Mouse (Mus musculus) hindbrain, embryonic 14.5 days (tissue): ENCODE results near the gene Padi6. TPM values are rescaled to one million over a fixed set of nuclear protein-coding genes. Genes with fewer than 3 reads are reported as not detected.
A peak's percentile ranks its signal among the peaks of the same experiment; 100 is the strongest.

Experiments
- ATAC-seq: fragments of 200-750 bp; cut with Nextera tagmentation; 2 replicates; pipeline ENCODE4 v1.8.0; 2017; ENCODE audit warnings: moderate number of reproducible peaks, mild to moderate bottlenecking, moderate TSS enrichment, moderate library complexity; ENCODE audit not compliant: low FRiP score
- DNase-seq: peaks from one replicate; pipeline ENCODE4 v3.0.0-alpha.2; 2015; ENCODE audit warnings: low spot score
- H3K27ac ChIP-seq: fragments of 300-500 bp; sonication (generic); 2 replicates; pipeline ENCODE4 v1.5.1; 2014; ENCODE audit warnings: mild to moderate bottlenecking, moderate library complexity
- H3K27me3 ChIP-seq: fragments of 300-500 bp; sonication (generic); 2 replicates; pipeline ENCODE4 v1.6.1; 2014; ENCODE audit warnings: mild to moderate bottlenecking, low read length, mixed read lengths; ENCODE audit not compliant: control insufficient read depth, insufficient read depth
- H3K36me3 ChIP-seq: fragments of 300-500 bp; sonication (generic); replicated peaks from 2 replicates; pipeline ENCODE4 v1.6.1; 2014; ENCODE audit not compliant: control insufficient read depth, insufficient read depth
- H3K4me1 ChIP-seq: fragments of 300-500 bp; sonication (generic); replicated peaks from 2 replicates; pipeline ENCODE4 v1.6.1; 2014; ENCODE audit warnings: antibody characterized with exemption, low read length, mixed read lengths; ENCODE audit not compliant: control insufficient read depth, insufficient read depth
- H3K4me2 ChIP-seq: fragments of 300-500 bp; sonication (generic); replicated peaks from 2 replicates; pipeline ENCODE4 v1.6.1; 2014; ENCODE audit warnings: mild to moderate bottlenecking, moderate library complexity
- H3K4me3 ChIP-seq: fragments of 300-500 bp; sonication (generic); replicated peaks from 2 replicates; pipeline ENCODE4 v1.5.1; 2014; ENCODE audit warnings: mild to moderate bottlenecking, low read length
- H3K9ac ChIP-seq: fragments of 300-500 bp; sonication (generic); 2 replicates; pipeline ENCODE4 v1.6.1; 2014
- H3K9me3 ChIP-seq: fragments of 300-500 bp; sonication (generic); 2 replicates; pipeline ENCODE4 v1.6.1; 2016; ENCODE audit warnings: low read length; ENCODE audit not compliant: control insufficient read depth
- WGBS: fragments of 180-500 bp; shearing (Covaris S2); extraction: QIAGEN DNeasy Blood & Tissue Kit; methylation state at CpG from one replicate; pipeline ENCODE4 v1.1.7; 2014; 5-methylcytosine and 5-hydroxymethylcytosine counted together
- microRNA-seq: library from miRNA; unstranded; fragments of <30 nt; microRNA quantifications from one replicate; pipeline ENCODE4, GENCODE M21; 2016
- polyA plus RNA-seq: library from polyadenylated mRNA; unstranded; fragments of >200 nt; fragmentation: Nextera tagmentation; extraction: Ambion mirVana; gene quantifications from 2 replicates; pipeline ENCODE4 v1.2.1, GENCODE M21; 2014

The Padi6 gene
- polyA plus RNA-seq, 1 experiment from 2014 or later, result not detected

DNA sequence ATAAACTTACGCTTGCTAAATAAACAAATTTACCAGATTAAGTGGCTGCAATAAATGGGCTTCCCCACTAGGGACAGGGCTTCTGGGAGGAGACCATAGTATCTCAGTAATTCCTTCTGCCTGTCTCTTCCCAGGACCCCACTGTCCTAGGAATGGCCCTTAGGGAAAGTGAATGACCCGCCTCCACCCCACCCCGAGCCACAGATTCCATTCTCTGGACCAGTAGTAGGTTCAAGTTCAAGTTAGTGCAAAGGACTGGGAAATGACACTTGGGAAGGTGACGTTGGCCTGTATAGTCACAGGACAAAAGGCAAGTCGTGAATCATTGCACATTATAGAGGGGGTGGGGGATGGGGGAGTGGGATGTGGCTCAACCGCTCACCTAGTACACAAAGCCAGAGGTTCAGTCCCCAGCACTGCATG lies 57.6 kb downstream of the Padi6 start:
- DNase-seq, result no peak
- H3K4me3 ChIP-seq, result no peak overlapping the region
- no peaks in the 10 kb centered on the region for H3K9me3 ChIP-seq
- 0 out of 2 replicates have a peak, but pooled peaks cover 4% of the 10 kb centered on the region for H3K27me3 ChIP-seq
- no peak for ATAC-seq
- H3K27ac ChIP-seq, result no peak overlapping the region
- 37% methylated on average over 6 of the region's 6 CpGs for WGBS
- no peak overlapping the region for H3K9ac ChIP-seq
- H3K4me2 ChIP-seq, result 0 out of 2 replicates have a peak overlapping the region, but pooled peaks have one; percentile 37
- H3K36me3 ChIP-seq, result no peaks in the 10 kb centered on the region
- H3K4me1 ChIP-seq, result peaks cover 11% of the 10 kb centered on the region

DNA sequence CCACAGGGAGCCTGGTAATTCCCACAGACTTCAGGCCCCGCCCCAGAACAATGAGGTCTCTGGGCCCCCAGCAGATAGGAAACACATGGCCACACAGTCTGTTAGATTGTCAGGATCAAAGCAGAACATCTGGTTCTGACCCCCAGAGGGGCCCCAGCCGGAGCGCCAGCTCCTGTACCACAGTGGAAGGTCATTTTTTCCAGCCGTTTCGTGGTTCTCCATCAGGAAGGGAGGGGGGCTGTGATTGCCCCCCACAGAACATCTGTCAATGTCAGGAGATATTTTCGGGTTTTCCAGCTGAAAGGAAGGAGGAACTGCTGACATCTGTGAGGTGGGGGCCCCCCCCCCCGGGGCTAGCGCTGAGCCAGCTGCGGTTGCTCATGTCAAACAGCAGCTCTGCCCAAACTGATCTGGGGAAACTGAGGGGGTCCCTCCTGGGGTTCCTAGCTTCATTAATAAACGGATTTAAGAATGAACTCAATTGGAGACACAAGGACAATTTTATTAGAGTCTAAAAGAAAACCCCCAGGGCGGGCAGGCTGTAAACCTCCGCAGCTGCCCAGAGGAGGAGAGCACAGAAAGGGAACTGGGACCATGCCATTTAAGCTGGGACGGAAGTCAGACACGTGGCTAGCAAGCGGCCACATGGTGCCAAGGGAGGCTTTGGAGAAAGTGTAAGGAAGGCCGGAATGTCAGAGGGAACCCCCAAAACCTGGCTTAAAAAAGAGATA lies 58.1 kb downstream of the Padi6 start:
- no peak for DNase-seq
- 10% methylated on average over 16 of the region's 16 CpGs for WGBS
- H3K27ac ChIP-seq, result no peak overlapping the region

GRCm38 (mm10) chr4:140683608-140684007 lies 58.8 kb downstream of the Padi6 start:
- DNase-seq (no peak), ATAC-seq (no peak)
- no peak overlapping the region for H3K4me2 ChIP-seq
- no peaks in the 10 kb centered on the region for H3K36me3 ChIP-seq
- peaks cover 11% of the 10 kb centered on the region for H3K4me1 ChIP-seq
- H3K4me3 ChIP-seq, result no peak overlapping the region
- no peak overlapping the region for H3K27ac ChIP-seq
- H3K9ac ChIP-seq, result no peak overlapping the region
- 0 out of 2 replicates have a peak, but pooled peaks cover 4% of the 10 kb centered on the region for H3K27me3 ChIP-seq
- WGBS, result 30% methylated on average over 8 of the region's 8 CpGs
- no peaks in the 10 kb centered on the region for H3K9me3 ChIP-seq

More for the DNA sequence above, 58.1 kb downstream of the Padi6 start:
- Histone ChIP-seq H3K36me3 (no peaks in the 10 kb centered on the region), H3K27me3 (0 out of 2 replicates have a peak, but pooled peaks cover 4% of the 10 kb centered on the region), H3K4me3 (no peak overlapping the region), H3K9ac (no peak overlapping the region), H3K4me2 (peak overlapping the region; percentile 37), H3K4me1 (peaks cover 11% of the 10 kb centered on the region), H3K9me3 (no peaks in the 10 kb centered on the region)
- 0 out of 2 replicates have a peak, but pooled peaks have one; percentile 37 for ATAC-seq

DNA sequence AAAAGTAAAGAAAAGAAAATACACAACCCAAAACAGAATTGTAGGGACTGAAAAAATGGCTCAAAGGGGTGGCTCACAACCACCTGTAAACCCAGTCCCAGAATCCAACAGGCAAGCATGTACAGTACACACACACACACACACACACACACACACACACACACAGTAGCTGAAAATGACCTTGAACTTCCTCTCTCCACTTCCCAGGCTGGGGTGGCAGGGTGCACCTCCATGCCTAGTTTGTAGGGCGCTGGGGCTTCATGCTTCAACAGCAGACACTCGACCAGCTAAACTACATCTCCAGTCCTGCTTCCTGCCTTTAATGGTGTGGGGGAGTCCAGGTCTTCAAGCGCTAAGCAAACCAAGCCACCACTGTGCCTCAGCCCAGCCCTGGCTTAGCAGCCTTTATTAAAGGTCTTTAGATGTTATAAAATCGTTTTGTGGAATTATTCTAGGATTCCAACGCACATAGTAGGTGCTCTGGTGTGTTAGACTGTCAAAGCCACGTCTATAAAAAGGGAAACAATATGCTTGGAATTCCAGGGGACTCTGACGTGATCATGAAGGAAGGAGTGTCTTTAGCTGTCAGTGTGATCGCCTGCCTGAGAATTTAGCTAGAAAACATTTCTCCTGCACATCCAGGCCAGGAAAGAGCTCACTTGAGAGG lies 61.6 kb downstream of the Padi6 start:
- DNase-seq (no peak), ATAC-seq (no peak)
- Histone ChIP-seq H3K27ac (no peak overlapping the region), H3K27me3 (0 out of 2 replicates have a peak, but pooled peaks cover 4% of the 10 kb centered on the region), H3K36me3 (no peaks in the 10 kb centered on the region), H3K4me3 (no peak overlapping the region), H3K9me3 (no peaks in the 10 kb centered on the region), H3K9ac (no peak overlapping the region), H3K4me1 (peaks cover 11% of the 10 kb centered on the region), H3K4me2 (no peak overlapping the region)
- 64% methylated on average over 8 of the region's 8 CpGs for WGBS

GRCm38 (mm10) chr4:140679723-140680380 lies 62.6 kb downstream of the Padi6 start:
- Histone ChIP-seq H3K9ac (no peak overlapping the region), H3K27ac (no peak overlapping the region), H3K36me3 (no peaks in the 10 kb centered on the region), H3K9me3 (no peaks in the 10 kb centered on the region), H3K4me2 (no peak overlapping the region), H3K4me3 (no peak overlapping the region), H3K27me3 (0 out of 2 replicates have a peak, but pooled peaks cover 2% of the 10 kb centered on the region), H3K4me1 (peaks cover 10% of the 10 kb centered on the region)
- 24% methylated on average over 17 of the region's 18 CpGs for WGBS
- DNase-seq (peak; percentile 77), ATAC-seq (no peak)

GRCm38 (mm10) chr4:140679038-140679437 lies 63.4 kb downstream of the Padi6 start:
- H3K27me3 ChIP-seq, result no peaks in the 10 kb centered on the region
- ATAC-seq (0 out of 2 replicates have a peak, but pooled peaks have one; percentile 12), DNase-seq (peak; percentile 73)
- H3K4me1 ChIP-seq, result peaks cover 2% of the 10 kb centered on the region
- no peaks in the 10 kb centered on the region for H3K36me3 ChIP-seq
- no peak overlapping the region for H3K4me3 ChIP-seq
- no peak overlapping the region for H3K9ac ChIP-seq
- H3K9me3 ChIP-seq, result no peaks in the 10 kb centered on the region
- 16% methylated on average over 5 of the region's 5 CpGs for WGBS
- H3K27ac ChIP-seq, result no peak overlapping the region
- no peak overlapping the region for H3K4me2 ChIP-seq

Small RNA genes lying within 50 kb of the gene (microRNA-seq; reads per million reads assigned to microRNA genes)
- gene Gm23045 (not detected), gene Gm25951 (not detected)

Other genes starting within 250 kb of the Padi6 start
- gene Arhgef10l, start 76.6 kb downstream of the Padi6 start, polyA plus RNA-seq, result 19.6 and 21.9 TPM in 2 replicates
- 13.3 and 13.8 TPM in 2 replicates for gene Rcc2, start 42.1 kb downstream of the Padi6 start, polyA plus RNA-seq
- 0.08 and 0.22 TPM in 2 replicates for gene Padi4, start 31.6 kb upstream of the Padi6 start, polyA plus RNA-seq
- not detected in 2 replicates for gene Padi3, start 68.0 kb upstream of the Padi6 start, polyA plus RNA-seq
- not detected in 2 replicates for gene Padi1, start 103.1 kb upstream of the Padi6 start, polyA plus RNA-seq
- 0.74 and 1.5 TPM in 2 replicates for gene Padi2, start 163.7 kb upstream of the Padi6 start, polyA plus RNA-seq
- 482 and 502 TPM in 2 replicates for gene Sdhb, start 218.6 kb upstream of the Padi6 start, polyA plus RNA-seq
- gene Atp13a2, start 244.2 kb upstream of the Padi6 start, polyA plus RNA-seq, result 176 and 178 TPM in 2 replicates